Mouse (Mus musculus): ENCODE measurements around the gene Insig2. TPM values are rescaled to one million over a fixed set of nuclear protein-coding genes. Genes with fewer than 3 reads are reported as not detected.

Insig2 gene
- 48.0 and 49.8 TPM in 2 replicates for polyA plus RNA-seq (2015; fragmentation: Nextera tagmentation; extraction: Ambion mirVana)

DNA sequence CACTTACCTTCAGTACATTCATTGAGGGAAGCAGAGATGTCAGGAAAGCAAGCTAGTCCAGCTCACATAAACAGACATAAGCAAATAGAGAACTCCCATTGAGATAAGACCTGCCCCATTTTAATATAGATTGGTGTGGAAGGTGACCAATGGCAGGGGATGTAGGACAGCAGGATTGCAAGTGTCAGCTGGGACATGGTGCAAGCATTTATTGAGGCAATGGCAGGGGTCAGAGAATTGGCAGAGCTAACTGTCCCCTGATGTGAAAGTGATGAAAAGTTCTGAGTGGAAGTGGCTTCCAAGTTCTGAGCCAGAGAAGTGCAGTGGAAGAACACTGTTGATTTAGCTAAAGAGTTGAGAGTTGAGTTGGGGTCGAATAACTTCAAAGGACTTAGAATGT is at the start of gene Insig2:
Insig2 (minus strand) TSS at position 105 of the 400 bp plus-strand sequence.
- Histone ChIP-seq H3K4me3 (no peak within 1 kb of the TSS), H3K4me2 (no peak within 1 kb of the TSS), H3K9ac (no peak within 1 kb of the TSS), H3K27me3 (replicated peaks) (no peaks in the 10 kb centered on the region), H3K36me3 (replicated peaks) (no peaks in the 10 kb centered on the region), H3K27ac (no peak within 1 kb of the TSS), H3K4me1 (peaks cover 6% of the 10 kb centered on the region), H3K9me3 (no peaks in the 10 kb centered on the region)
- no peak for ATAC-seq (replicated peaks)
- WGBS: 93% methylated on average over 1 of the region's 1 CpGs

DNA sequence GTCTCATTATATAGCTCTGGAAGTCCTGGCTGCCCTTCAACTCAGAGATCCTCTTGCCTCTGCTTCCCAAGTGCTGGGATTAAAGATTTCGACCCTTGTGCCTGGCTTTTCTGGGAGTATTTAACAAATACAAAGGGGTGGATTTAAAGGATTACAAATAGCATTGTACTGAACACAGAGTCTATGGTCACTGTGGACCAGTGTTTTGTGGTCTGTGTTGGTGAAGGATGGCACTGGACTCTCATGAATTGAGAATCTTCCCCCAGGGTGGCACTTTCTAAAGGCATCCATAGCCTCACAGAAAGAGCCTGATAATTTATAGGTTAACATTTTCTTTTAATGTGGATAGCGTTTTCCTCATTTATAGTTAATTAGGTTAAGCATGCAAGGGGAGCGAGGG is 49.2 kb upstream of the Insig2 start:
- ATAC-seq (replicated peaks): no peak
- H3K9me3 ChIP-seq: no peaks in the 10 kb centered on the region
- H3K4me2 ChIP-seq: no peak overlapping the region
- H3K27me3 ChIP-seq (replicated peaks): no peaks in the 10 kb centered on the region
- no peak overlapping the region for H3K9ac ChIP-seq
- no peaks in the 10 kb centered on the region for H3K36me3 ChIP-seq (replicated peaks)
- WGBS: 60% methylated on average over 3 of the region's 3 CpGs
- H3K4me3 ChIP-seq: no peak overlapping the region
- H3K4me1 ChIP-seq: no peaks in the 10 kb centered on the region
- H3K27ac ChIP-seq: no peak overlapping the region

DNA sequence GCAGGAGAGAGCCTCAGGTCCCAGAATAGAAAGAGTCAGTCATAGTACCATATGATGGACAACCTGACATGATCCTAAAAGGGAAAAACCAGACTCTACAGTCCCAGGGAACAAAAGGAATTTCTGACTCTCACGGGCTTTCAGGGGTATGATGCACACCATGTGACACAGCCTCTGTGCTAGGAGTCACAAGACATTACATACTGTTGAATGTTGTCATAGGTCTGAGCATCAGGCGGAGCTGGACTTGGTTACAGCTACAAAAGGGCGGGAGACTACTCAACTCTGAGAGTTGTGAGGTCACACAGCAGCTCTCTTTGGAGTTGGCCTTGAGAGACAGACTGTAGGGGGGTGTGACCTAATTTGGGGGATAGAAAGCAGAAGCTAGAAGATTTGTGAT is 47.6 kb upstream of the Insig2 start:
- no peaks in the 10 kb centered on the region for H3K4me1 ChIP-seq
- no peaks in the 10 kb centered on the region for H3K27me3 ChIP-seq (replicated peaks)
- no peaks in the 10 kb centered on the region for H3K9me3 ChIP-seq
- H3K9ac ChIP-seq: no peak overlapping the region
- H3K4me2 ChIP-seq: no peak overlapping the region
- H3K4me3 ChIP-seq: no peak overlapping the region
- ATAC-seq (replicated peaks): no peak
- no peaks in the 10 kb centered on the region for H3K36me3 ChIP-seq (replicated peaks)
- WGBS: 88% methylated on average over 3 of the region's 3 CpGs
- no peak overlapping the region for H3K27ac ChIP-seq

DNA sequence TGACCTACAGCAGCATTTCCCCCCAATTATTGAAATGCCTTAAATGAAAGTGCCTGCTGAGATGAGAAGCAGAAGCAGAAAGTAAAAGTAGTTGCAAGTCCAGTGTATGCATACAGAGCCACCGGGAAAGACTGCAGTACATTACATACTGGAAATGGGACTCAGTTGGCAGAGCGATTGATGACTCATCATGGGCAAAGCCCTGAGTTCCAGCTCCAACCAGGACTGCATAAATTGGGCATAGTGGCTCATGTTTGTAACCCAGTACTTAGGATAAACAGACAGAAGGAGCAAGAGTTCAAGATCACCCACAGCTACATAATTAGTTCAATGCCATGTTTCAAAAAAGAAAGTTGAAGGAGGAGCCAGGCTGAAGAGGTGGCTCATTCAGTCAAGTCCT is 45.5 kb upstream of the Insig2 start:
- H3K9me3 ChIP-seq: no peaks in the 10 kb centered on the region
- no peak overlapping the region for H3K4me3 ChIP-seq
- no peak overlapping the region for H3K4me2 ChIP-seq
- no peaks in the 10 kb centered on the region for H3K36me3 ChIP-seq (replicated peaks)
- H3K4me1 ChIP-seq: no peaks in the 10 kb centered on the region
- no peak overlapping the region for H3K9ac ChIP-seq
- H3K27ac ChIP-seq: no peak overlapping the region
- no peaks in the 10 kb centered on the region for H3K27me3 ChIP-seq (replicated peaks)
- 90% methylated on average over 2 of the region's 2 CpGs for WGBS
- no peak for ATAC-seq (replicated peaks)

DNA sequence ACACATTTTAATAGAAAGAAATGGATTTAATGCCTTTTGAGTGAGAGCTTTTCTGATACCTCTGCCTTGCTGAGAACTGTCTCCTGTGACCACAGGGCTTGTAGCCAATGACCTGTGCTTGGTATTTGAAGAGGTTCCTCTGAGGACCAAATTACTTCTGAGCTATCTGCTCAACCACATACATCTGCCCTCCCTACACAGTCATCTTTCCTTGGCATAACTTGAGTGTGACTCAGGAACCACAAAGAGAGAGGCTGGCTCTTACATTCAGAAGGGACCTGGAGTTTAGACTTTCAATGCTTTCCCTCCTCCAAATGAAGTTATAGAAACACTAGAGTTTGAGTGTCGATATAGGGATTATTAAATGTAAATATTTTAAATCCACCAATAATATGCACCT is 45.0 kb upstream of the Insig2 start:
- H3K4me1 ChIP-seq: no peaks in the 10 kb centered on the region
- H3K27me3 ChIP-seq (replicated peaks): no peaks in the 10 kb centered on the region
- H3K4me3 ChIP-seq: no peak overlapping the region
- H3K36me3 ChIP-seq (replicated peaks): no peaks in the 10 kb centered on the region
- no peak overlapping the region for H3K27ac ChIP-seq
- no peak for ATAC-seq (replicated peaks)
- 100% methylated on average over 1 of the region's 1 CpGs for WGBS
- no peak overlapping the region for H3K9ac ChIP-seq
- no peaks in the 10 kb centered on the region for H3K9me3 ChIP-seq
- H3K4me2 ChIP-seq: no peak overlapping the region

DNA sequence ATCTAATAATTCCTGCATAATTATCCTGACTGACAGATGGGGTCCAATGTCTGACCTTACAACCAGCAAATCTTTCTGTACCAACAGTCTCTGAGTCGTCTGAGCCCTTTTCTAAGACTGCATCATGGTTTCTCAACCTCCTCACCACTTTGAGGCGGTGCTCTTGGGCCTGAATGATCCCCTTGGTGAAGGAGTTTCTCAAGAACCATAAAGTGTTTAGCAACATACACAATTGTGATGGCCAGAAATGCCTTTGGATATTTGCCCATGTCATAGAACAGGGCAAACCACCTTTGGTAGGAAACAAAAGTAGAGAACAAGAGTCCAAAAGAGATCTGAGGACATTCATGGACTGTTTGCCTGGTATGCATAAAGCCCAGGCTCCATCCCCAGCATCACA is 41.2 kb upstream of the Insig2 start:
- Histone ChIP-seq H3K4me1 (no peaks in the 10 kb centered on the region), H3K9me3 (no peaks in the 10 kb centered on the region), H3K27ac (no peak overlapping the region), H3K36me3 (replicated peaks) (no peaks in the 10 kb centered on the region), H3K4me3 (no peak overlapping the region), H3K9ac (no peak overlapping the region), H3K4me2 (no peak overlapping the region), H3K27me3 (replicated peaks) (no peaks in the 10 kb centered on the region)
- 79% methylated on average over 2 of the region's 2 CpGs for WGBS
- no peak for ATAC-seq (replicated peaks)

DNA sequence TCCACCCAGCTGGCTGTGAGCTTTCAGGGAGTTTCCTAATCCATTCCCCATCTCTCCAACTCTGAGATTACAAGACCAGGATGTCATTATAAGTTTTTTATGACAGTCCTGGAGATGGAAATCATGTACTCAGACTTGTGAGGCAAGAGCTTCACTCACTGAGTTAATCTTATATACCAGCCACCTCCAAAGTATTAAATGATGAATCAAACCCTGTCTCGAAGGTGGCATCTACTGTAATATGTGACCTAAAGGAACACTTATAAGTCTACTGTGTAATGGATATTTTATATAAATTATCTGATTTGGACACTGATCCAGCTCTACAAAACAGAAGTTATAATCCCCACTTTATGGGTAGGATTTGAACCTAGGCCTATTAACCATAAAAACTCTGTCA is 40.3 kb upstream of the Insig2 start:
- no peak overlapping the region for H3K4me2 ChIP-seq
- H3K36me3 ChIP-seq (replicated peaks): no peaks in the 10 kb centered on the region
- no peaks in the 10 kb centered on the region for H3K27me3 ChIP-seq (replicated peaks)
- WGBS: 88% methylated on average over 1 of the region's 1 CpGs
- no peak overlapping the region for H3K27ac ChIP-seq
- H3K9ac ChIP-seq: no peak overlapping the region
- no peak overlapping the region for H3K4me3 ChIP-seq
- H3K9me3 ChIP-seq: no peaks in the 10 kb centered on the region
- ATAC-seq (replicated peaks): no peak
- H3K4me1 ChIP-seq: no peaks in the 10 kb centered on the region

DNA sequence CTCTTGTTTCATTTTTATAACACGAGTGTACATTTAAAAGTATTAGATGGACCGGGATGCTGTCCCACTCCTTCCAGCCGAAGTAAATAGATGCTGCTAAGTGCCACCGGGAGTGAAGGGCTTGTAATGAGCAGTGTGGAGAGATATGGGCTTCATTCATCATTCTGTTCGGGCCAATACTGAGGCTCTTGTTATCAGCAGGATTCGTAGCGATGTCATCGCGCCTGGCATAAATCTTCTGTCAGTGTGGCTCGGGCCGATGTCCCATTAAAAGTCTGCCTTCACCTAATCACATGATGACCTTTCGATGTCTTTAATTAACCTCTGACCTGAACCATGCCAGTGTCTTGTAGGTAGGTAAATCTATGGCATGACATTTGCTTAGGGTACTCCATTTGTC is 39.1 kb upstream of the Insig2 start:
- H3K9ac ChIP-seq: no peak overlapping the region
- no peaks in the 10 kb centered on the region for H3K4me1 ChIP-seq
- no peak overlapping the region for H3K4me2 ChIP-seq
- H3K4me3 ChIP-seq: no peak overlapping the region
- no peaks in the 10 kb centered on the region for H3K36me3 ChIP-seq (replicated peaks)
- no peak for ATAC-seq (replicated peaks)
- no peaks in the 10 kb centered on the region for H3K27me3 ChIP-seq (replicated peaks)
- 78% methylated on average over 12 of the region's 12 CpGs for WGBS
- H3K9me3 ChIP-seq: no peaks in the 10 kb centered on the region
- H3K27ac ChIP-seq: no peak overlapping the region

DNA sequence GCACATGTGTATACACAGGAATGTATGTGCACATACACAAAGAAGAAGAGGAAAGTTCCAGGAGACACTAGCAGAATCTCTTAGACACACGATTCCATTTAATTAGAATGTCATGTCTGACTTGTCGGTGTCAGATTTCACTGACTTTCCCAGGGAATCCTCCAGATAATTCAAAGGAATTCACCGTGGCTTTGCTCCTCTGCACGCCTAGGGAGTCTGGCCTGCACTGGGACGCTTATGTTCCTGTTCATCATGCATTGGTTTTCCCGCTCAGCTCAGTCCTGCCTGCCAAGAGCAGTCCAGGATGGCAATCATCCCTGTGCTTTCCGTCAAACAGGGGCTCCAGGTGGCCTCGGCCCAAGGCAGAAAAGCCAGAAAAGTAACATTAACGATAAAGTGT is 34.9 kb upstream of the Insig2 start:
- Histone ChIP-seq H3K27me3 (replicated peaks) (no peaks in the 10 kb centered on the region), H3K36me3 (replicated peaks) (no peaks in the 10 kb centered on the region), H3K4me2 (no peak overlapping the region), H3K27ac (no peak overlapping the region), H3K9ac (no peak overlapping the region), H3K9me3 (no peaks in the 10 kb centered on the region), H3K4me3 (no peak overlapping the region), H3K4me1 (no peaks in the 10 kb centered on the region)
- no peak for ATAC-seq (replicated peaks)
- 27% methylated on average over 9 of the region's 9 CpGs for WGBS

DNA sequence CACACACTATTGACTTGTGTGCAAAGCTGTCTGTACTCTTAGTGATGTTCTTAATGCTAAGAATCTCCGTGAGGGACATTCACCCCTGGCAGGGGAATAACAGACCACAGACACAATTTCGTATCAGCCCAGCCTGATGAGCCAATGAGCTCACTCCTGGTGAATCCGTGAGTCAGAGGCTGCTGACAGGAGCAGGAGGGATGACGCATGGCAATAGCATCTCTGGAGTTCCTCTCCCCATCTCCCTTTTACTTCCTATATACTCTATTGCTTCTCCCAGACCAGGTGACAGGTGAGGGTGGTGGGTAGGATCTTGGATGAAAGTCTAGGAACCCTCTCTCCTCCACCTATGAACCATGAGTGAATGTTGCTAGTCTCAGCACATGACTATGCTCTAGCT is 28.2 kb upstream of the Insig2 start:
- no peak overlapping the region for H3K4me2 ChIP-seq
- no peak overlapping the region for H3K4me3 ChIP-seq
- ATAC-seq (replicated peaks): no peak
- no peaks in the 10 kb centered on the region for H3K36me3 ChIP-seq (replicated peaks)
- H3K9ac ChIP-seq: no peak overlapping the region
- no peaks in the 10 kb centered on the region for H3K4me1 ChIP-seq
- H3K27ac ChIP-seq: no peak overlapping the region
- H3K27me3 ChIP-seq (replicated peaks): no peaks in the 10 kb centered on the region
- WGBS: 65% methylated on average over 4 of the region's 4 CpGs
- no peaks in the 10 kb centered on the region for H3K9me3 ChIP-seq

DNA sequence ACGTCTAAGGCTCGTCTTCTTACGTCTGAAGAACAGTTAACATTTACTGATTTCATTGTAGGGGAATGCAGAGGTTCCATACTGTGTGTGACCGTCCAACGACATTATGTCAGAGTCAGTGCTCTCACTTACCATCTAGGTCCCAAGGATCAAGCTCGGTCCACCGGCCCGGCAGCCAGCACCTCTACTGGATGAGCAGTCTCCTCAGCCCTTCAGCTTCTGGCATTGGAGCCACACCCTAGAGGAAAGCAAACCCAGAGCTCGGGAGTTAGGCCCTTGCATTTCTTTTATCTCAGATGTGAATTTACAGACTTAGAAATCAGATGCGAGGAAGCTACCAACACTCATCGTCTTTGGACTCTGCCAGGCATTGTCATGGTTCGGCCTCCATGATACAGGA is 27.3 kb upstream of the Insig2 start:
- Histone ChIP-seq H3K4me1 (no peaks in the 10 kb centered on the region), H3K4me3 (no peak overlapping the region), H3K4me2 (no peak overlapping the region), H3K9ac (no peak overlapping the region), H3K27ac (no peak overlapping the region), H3K9me3 (no peaks in the 10 kb centered on the region), H3K27me3 (replicated peaks) (no peaks in the 10 kb centered on the region), H3K36me3 (replicated peaks) (no peaks in the 10 kb centered on the region)
- 87% methylated on average over 12 of the region's 12 CpGs for WGBS
- ATAC-seq (replicated peaks): no peak

DNA sequence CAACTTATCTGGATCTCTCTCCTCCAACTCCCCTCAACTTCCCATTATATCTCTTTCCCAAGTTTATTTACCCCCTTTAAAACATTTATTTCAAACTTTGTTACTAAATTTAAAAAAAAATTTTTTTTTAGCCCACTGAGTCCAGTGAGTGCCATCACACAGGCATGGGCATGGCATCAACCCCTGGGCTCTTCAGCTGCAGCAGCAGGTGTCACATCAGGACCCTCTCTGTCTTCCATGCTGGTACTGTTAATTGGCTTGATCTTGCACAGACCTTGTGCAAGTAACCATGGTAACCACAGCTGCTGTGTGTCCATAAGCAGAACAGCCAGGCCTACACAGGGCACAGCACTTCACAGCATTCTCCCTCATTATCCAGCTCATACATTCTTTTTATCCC is 21.4 kb upstream of the Insig2 start:
- no peak for ATAC-seq (replicated peaks)
- no peak overlapping the region for H3K4me3 ChIP-seq
- H3K27me3 ChIP-seq (replicated peaks): no peaks in the 10 kb centered on the region
- no peaks in the 10 kb centered on the region for H3K4me1 ChIP-seq
- H3K9me3 ChIP-seq: no peaks in the 10 kb centered on the region
- no peak overlapping the region for H3K9ac ChIP-seq
- H3K36me3 ChIP-seq (replicated peaks): no peaks in the 10 kb centered on the region
- no peak overlapping the region for H3K27ac ChIP-seq
- no peak overlapping the region for H3K4me2 ChIP-seq

DNA sequence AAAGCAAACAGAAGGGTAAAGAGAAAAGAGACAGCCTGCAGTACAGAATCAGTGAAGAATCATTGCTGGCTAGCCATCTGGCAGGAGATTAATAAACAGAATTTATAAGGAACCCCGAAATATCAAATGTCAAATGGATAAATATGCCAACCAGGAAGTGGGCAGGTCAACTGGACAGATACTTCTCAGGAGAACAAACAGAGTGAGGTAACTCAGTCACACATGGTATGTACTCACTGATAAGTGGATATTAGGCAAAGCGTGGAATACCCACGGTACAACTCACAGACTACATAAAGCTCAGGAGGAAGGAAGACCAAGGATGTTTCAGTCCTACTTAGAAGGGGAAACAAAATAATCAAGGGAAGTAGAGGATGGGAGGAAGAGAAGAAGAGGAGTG is 18.6 kb upstream of the Insig2 start:
- no peak overlapping the region for H3K4me2 ChIP-seq
- 90% methylated on average over 3 of the region's 3 CpGs for WGBS
- no peak overlapping the region for H3K9ac ChIP-seq
- no peak for ATAC-seq (replicated peaks)
- H3K4me1 ChIP-seq: no peaks in the 10 kb centered on the region
- no peak overlapping the region for H3K27ac ChIP-seq
- H3K4me3 ChIP-seq: no peak overlapping the region
- H3K36me3 ChIP-seq (replicated peaks): no peaks in the 10 kb centered on the region
- H3K27me3 ChIP-seq (replicated peaks): no peaks in the 10 kb centered on the region
- H3K9me3 ChIP-seq: no peaks in the 10 kb centered on the region

DNA sequence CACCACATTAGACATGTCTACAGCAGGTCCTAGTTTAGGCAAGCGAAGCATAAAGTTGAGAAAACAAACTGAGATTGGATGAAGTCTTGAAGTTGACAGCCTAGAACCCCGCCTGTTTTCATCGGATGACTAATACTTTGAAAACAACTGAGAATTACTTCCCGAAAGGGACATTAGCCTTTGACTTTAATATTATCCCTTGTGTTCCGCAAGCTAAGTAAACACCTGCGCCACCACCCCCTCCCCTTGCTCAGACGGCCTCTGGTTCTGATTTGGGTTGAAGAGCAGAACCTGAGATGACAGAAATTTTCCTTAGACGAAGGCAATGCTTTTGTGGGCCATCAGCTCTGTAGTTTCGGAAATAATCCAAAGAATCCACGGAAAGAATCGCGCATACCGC is 18.2 kb upstream of the Insig2 start:
- H3K9ac ChIP-seq: no peak overlapping the region
- no peaks in the 10 kb centered on the region for H3K27me3 ChIP-seq (replicated peaks)
- WGBS: 91% methylated on average over 13 of the region's 13 CpGs
- no peaks in the 10 kb centered on the region for H3K9me3 ChIP-seq
- no peaks in the 10 kb centered on the region for H3K4me1 ChIP-seq
- no peak overlapping the region for H3K4me3 ChIP-seq
- no peak overlapping the region for H3K4me2 ChIP-seq
- no peak for ATAC-seq (replicated peaks)
- no peak overlapping the region for H3K27ac ChIP-seq
- H3K36me3 ChIP-seq (replicated peaks): no peaks in the 10 kb centered on the region
